Mouse (Mus musculus) lung, postnatal 0 days (tissue): ENCODE data around the gene Pax6. TPM values are rescaled to one million over a fixed set of nuclear protein-coding genes. Genes with fewer than 3 reads are reported as not detected.

Source experiments
- ATAC-seq: fragments of 200-750 bp; cut with Nextera tagmentation; 2 replicates; pipeline ENCODE4 v1.8.0; 2017; ENCODE audit warnings: moderate library complexity
- DNase-seq: peaks from one replicate; pipeline ENCODE4 v3.0.0-alpha.2; 2016; ENCODE audit warnings: low spot score
- H3K27ac ChIP-seq: fragments of 300-500 bp; sonication (generic); 2 replicates; pipeline ENCODE4 v1.5.1; 2014; ENCODE audit warnings: antibody characterized with exemption, mild to moderate bottlenecking, low read length, mixed read lengths
- H3K27me3 ChIP-seq: fragments of 300-500 bp; sonication (generic); replicated peaks from 2 replicates; pipeline ENCODE4 v1.6.1; 2014; ENCODE audit warnings: low read length, mixed read lengths; ENCODE audit not compliant: insufficient read depth
- H3K36me3 ChIP-seq: fragments of 300-500 bp; sonication (generic); 2 replicates; pipeline ENCODE4 v1.6.1; 2014; ENCODE audit warnings: low read length, mixed read lengths; ENCODE audit not compliant: insufficient read depth
- H3K4me1 ChIP-seq: fragments of 300-500 bp; sonication (generic); 2 replicates; pipeline ENCODE4 v1.6.1; 2014; ENCODE audit warnings: antibody characterized with exemption, low read depth, low read length, mixed read lengths; ENCODE audit not compliant: insufficient read depth
- H3K4me2 ChIP-seq: fragments of 300-500 bp; sonication (generic); replicated peaks from 2 replicates; pipeline ENCODE4 v1.6.1; 2014; ENCODE audit warnings: low read depth, mild to moderate bottlenecking, low read length, moderate library complexity, mixed read lengths
- H3K4me3 ChIP-seq: fragments of 300-500 bp; sonication (generic); 2 replicates; pipeline ENCODE4 v1.5.1; 2014; ENCODE audit warnings: low read depth, low read length
- H3K9ac ChIP-seq: fragments of 300-500 bp; sonication (generic); replicated peaks from 2 replicates; pipeline ENCODE4 v1.6.1; 2014; ENCODE audit warnings: low read depth, mild to moderate bottlenecking
- H3K9me3 ChIP-seq: fragments of 300-500 bp; sonication (generic); 2 replicates; pipeline ENCODE4 v1.6.1; 2016; ENCODE audit warnings: low read length, mixed read lengths
- CTCF ChIP-seq: IDR thresholded peaks from 2 replicates; pipeline ENCODE4 v1.5.1; 2016; ENCODE audit warnings: antibody characterized with exemption, mild to moderate bottlenecking
- EP300 ChIP-seq: IDR thresholded peaks from 2 replicates; pipeline ENCODE4 v1.6.1; 2016; ENCODE audit warnings: antibody characterized with exemption, mild to moderate bottlenecking, control low read depth
- WGBS: fragments of 180-500 bp; shearing (Covaris S2); extraction: QIAGEN DNeasy Blood & Tissue Kit; methylation state at CpG from one replicate; pipeline ENCODE4 v1.1.7; 2014; 5-methylcytosine and 5-hydroxymethylcytosine counted together
- polyA plus RNA-seq: library from polyadenylated mRNA; unstranded; fragments of >200 nt; fragmentation: Nextera tagmentation; extraction: Ambion mirVana; gene quantifications from 2 replicates; pipeline ENCODE4 v1.2.1, GENCODE M21; 2015

Pax6 gene
- polyA plus RNA-seq, 1 experiment from 2014 or later: not detected

DNA sequence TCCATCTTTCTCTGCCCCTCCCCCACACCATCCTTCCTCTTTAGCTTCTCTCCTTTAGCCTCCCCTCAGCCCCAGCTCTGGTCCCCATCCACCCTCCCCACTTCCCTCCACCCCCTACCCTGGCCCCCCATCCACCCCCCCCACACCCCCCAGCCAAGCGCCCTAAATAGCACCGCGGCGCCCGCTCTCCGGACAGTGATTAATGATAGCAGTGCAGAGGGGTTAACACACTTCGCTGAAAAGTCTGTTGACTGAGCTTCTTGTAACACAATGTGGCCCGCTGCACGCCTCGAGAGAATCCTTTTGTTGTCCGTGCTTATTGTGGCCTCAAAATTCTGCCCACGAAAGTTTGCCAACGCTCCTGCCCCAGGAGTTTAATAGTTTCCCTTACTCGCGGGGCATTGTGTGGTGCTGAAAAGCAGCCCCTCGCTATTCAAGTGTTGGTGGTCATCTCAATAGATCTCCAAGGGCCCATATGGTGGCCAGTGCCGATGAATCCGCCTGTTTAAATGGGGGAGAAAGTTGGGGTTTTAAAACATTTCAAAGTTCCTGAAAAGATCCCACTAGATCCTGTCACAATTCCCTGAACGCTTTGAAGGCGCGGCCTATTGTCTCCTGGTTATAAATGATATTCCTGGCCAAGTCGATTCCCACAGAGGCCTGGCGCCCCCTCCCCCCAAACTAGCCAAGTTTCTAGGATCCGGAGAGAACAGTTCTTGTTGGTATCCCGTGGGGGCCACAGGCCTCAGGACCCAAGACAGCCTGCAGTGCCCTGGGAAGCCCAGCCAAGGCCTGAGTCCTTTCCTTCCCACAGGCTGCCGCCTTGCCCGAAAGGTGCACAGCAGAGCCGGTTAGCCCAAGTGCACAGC lies 21.3 kb downstream of the Pax6 start:
- Histone ChIP-seq H3K4me1 (0 out of 2 replicates have a peak, but pooled peaks cover 7% of the 10 kb centered on the region), H3K9me3 (no peaks in the 10 kb centered on the region), H3K27ac (no peak overlapping the region), H3K4me2 (no peak overlapping the region), H3K4me3 (no peak overlapping the region), H3K9ac (no peak overlapping the region), H3K27me3 (peaks cover 73% of the 10 kb centered on the region), H3K36me3 (no peaks in the 10 kb centered on the region)
- WGBS: 5% methylated on average over 28 of the region's 28 CpGs
- no peak for ATAC-seq
- DNase-seq: no peak
- TF ChIP-seq CTCF: no peak

DNA sequence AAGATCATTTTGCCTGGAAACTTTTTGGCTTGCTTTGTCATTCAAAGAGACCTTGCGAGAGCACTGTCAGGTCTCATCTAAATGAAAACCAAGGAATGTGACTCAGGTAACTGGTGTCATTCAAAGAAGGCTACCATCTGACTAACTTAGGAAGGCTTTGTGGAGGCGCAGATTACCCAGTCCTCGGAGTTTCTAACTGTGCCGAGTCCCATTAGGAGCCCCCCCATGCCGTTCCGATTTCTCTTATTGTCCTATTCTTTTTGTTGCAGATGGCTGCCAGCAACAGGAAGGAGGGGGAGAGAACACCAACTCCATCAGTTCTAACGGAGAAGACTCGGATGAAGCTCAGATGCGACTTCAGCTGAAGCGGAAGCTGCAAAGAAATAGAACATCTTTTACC lies 22.6 kb downstream of the Pax6 start:
- WGBS: 10% methylated on average over 10 of the region's 10 CpGs
- no peak for ATAC-seq
- Histone ChIP-seq H3K4me3 (no peak overlapping the region), H3K27me3 (peaks cover 63% of the 10 kb centered on the region), H3K9me3 (no peaks in the 10 kb centered on the region), H3K4me1 (0 out of 2 replicates have a peak, but pooled peaks cover 7% of the 10 kb centered on the region), H3K36me3 (no peaks in the 10 kb centered on the region), H3K27ac (no peak overlapping the region), H3K4me2 (no peak overlapping the region), H3K9ac (no peak overlapping the region)
- no peak for DNase-seq
- TF ChIP-seq CTCF (no peak), EP300 (no peak)

DNA sequence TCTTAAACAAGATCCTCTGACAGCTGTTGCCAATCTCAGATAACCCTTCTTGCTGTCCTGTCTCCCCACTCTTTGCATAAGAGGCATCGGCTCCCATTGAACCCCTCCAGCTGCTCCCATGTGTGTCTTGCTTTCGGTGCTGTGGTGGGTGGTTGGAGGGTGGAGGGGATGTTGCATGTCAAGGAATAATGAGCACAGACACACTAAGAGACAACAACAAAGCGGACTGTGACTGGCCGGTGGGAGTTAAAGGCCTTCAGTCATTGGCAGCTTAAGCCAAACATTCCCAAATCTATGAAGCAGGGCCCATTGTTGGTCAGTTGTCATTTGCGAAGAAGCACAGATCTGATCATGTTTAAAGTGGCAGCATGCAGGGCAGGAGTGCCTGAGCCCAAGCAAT lies 29.0 kb downstream of the Pax6 start:
- Histone ChIP-seq H3K4me1 (no peaks in the 10 kb centered on the region), H3K36me3 (no peaks in the 10 kb centered on the region), H3K27ac (no peak overlapping the region), H3K4me3 (no peak overlapping the region), H3K4me2 (no peak overlapping the region), H3K9me3 (no peaks in the 10 kb centered on the region), H3K9ac (no peak overlapping the region), H3K27me3 (peaks cover 5% of the 10 kb centered on the region; the same call in 1 of the 2 replicates)
- 72% methylated on average over 5 of the region's 5 CpGs for WGBS
- DNase-seq (no peak), ATAC-seq (no peak)
- TF ChIP-seq EP300 (no peak), CTCF (no peak)

DNA sequence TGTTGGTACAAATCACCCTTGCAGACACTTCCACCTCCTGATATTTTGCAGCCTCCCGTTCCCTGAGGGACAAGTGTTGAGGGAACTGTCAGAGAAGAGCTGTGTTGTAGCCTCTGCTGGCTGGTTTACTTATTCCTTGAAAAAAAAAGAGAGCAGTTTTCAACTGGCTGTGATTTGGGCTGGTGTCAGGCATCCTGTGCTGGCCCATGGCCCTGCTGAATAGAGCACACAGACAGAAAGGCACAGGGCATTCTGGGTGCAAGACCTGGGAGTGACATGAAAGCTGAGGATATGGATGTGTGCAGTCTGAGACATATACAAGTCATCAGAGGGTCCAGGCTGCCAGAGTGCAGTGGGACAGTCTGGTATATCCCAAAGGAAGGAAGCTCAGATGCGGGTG lies 29.9 kb downstream of the Pax6 start:
- no peak for TF ChIP-seq EP300
- no peak for TF ChIP-seq CTCF
- WGBS: 69% methylated on average over 2 of the region's 2 CpGs
- no peak for ATAC-seq

DNA sequence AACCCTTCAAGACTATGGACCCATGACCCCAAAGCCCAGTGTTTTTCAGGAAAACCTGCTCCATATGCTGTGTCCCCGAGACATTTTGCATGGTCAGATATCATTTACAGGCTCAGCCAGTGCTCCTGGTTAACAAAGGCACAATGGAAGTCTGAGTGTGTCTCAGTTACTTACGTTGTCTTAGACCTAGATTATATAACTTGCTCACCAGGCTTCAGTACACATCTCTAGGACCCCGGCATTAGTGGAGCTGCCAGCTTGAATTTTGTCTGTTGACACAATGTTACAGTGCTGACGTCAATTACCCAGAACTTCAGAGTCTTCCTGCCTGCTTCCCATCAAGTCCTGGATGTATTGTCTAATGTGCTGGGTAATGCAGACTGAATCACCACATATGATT lies 33.1 kb downstream of the Pax6 start:
- H3K4me2 ChIP-seq: no peak overlapping the region
- peaks cover 5% of the 10 kb centered on the region; the same call in 1 of the 2 replicates for H3K4me1 ChIP-seq
- no peak for ATAC-seq
- no peak overlapping the region for H3K27ac ChIP-seq
- H3K27me3 ChIP-seq: no peaks in the 10 kb centered on the region
- H3K36me3 ChIP-seq: no peaks in the 10 kb centered on the region
- no peak overlapping the region for H3K4me3 ChIP-seq
- no peak for TF ChIP-seq CTCF
- no peak for TF ChIP-seq EP300
- 50% methylated on average over 4 of the region's 4 CpGs for WGBS
- H3K9me3 ChIP-seq: no peaks in the 10 kb centered on the region
- no peak overlapping the region for H3K9ac ChIP-seq
- no peak for DNase-seq

More for the DNA sequence above, 29.9 kb downstream of the Pax6 start:
- Histone ChIP-seq H3K36me3 (no peaks in the 10 kb centered on the region), H3K27ac (no peak overlapping the region), H3K4me1 (no peaks in the 10 kb centered on the region), H3K4me3 (no peak overlapping the region), H3K9ac (no peak overlapping the region), H3K4me2 (no peak overlapping the region), H3K27me3 (0 out of 2 replicates have a peak, but pooled peaks cover 3% of the 10 kb centered on the region), H3K9me3 (no peaks in the 10 kb centered on the region)
- DNase-seq: no peak

DNA sequence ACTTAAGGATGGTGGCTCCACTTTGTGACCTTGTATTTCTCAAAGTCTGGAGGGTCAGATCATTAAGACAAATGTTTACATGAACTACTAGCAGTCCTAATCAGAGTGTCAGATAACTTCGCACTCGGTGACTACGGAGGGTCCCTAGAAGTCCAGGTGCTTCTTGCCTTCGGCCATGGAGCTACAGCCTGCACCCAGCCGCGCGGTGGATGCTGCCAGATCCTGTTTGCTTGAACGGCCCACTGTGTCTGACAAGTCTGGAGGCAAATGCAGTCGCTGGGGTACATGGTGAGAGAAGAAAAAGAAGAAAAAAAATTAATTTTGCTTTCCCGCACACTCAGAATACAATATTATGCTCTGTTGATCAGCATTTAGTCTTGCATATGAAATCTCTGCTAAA lies 33.9 kb downstream of the Pax6 start:
- Histone ChIP-seq H3K4me2 (no peak overlapping the region), H3K27ac (no peak overlapping the region), H3K27me3 (no peaks in the 10 kb centered on the region), H3K4me3 (no peak overlapping the region), H3K9ac (no peak overlapping the region), H3K9me3 (no peaks in the 10 kb centered on the region), H3K4me1 (peaks cover 5% of the 10 kb centered on the region; the same call in 1 of the 2 replicates), H3K36me3 (no peaks in the 10 kb centered on the region)
- ATAC-seq: no peak
- WGBS: 49% methylated on average over 10 of the region's 10 CpGs
- no peak for TF ChIP-seq EP300
- no peak for DNase-seq
